13 mouse cellular contexts compared by ENCODE assay signal in the genomic region with DNA sequence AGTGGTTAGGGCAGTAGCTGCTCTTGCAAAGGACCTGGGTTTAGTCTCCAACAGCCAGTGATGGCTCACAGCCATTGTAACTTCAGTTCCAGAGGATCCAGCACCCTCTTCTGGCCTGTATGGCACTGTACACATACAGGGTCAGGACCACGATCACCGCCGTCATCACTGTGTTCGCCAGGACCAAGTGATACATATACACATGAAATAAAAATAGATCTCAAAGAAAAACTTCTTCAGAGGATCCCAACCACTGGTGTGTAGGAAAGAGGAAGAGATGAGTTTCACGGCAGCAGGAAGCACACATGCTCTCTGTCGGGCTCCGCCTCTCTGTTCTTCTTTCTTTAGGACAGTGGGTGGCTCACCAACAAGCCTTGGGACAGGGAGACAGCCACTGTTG.
DNase-seq lines count a peak whose midpoint lies in the region; ATAC-seq and TF ChIP-seq lines count a peak whose summit lies in the region.
"Had no signal": no experiment of that assay in that cellular context is flagged by ENCODE, and none has a peak within 500 bp of the region (broad histone marks: within the 10 kb centered on the region; RNA-seq: fewer than 3 reads in every experiment).

No protein-coding gene starts in this region.

- no peaks in the 10 kb centered on the region for H3K27me3 ChIP-seq in heart, adult 2 months (ENCODE audit: control insufficient read depth, insufficient read depth, low read length)
- H3K27me3 ChIP-seq: liver, embryonic 15.5 days; stomach, embryonic 15.5 days had no signal

- TF ChIP-seq CTCF in heart, adult 2 months (IDR thresholded peaks at IDR 0.05): peak; percentile 50

- H3K4me1 ChIP-seq in heart, adult 2 months (ENCODE audit: control insufficient read depth, insufficient read depth, low read length): no peaks in the 10 kb centered on the region
- H3K4me1 ChIP-seq: stomach, embryonic 15.5 days had no signal

- no peak overlapping the region for H3K4me3 ChIP-seq in heart, adult 2 months
- H3K4me3 ChIP-seq: liver, embryonic 15.5 days; stomach, embryonic 15.5 days had no signal

- intact Hi-C loops in heart, adult 2 months (cut with DNase I): loop anchor here (5.0 kb wide), 2 partner anchors 64 to 114 kb away; no protein-coding TSS in a partner anchor

- no peak for DNase-seq in heart, adult 2 months
- no peak for DNase-seq in heart, adult 9 months (ENCODE audit: low spot score in 2 of 2)
- DNase-seq in lung, postnatal 25 days (ENCODE audit: low spot score): peak; percentile 23
- no peak for DNase-seq in lung, postnatal 4 days
- peak; percentile 15 for DNase-seq in adipocyte (ENCODE audit: low spot score)
- DNase-seq in adrenal gland, postnatal 14 days: no peak
- DNase-seq in right cerebral cortex, adult 2 months (ENCODE audit: low spot score in 2 of 2): no peak
- DNase-seq: adrenal gland, postnatal 25 days; heart, postnatal 14 days; kidney, adult 18-20 months had no signal

- TF ChIP-seq POLR2A in heart, adult 2 months (IDR thresholded peaks at IDR 0.05; ENCODE audit: insufficient read depth, low read depth, low read length): no peak

- H3K27ac ChIP-seq in heart, adult 2 months: no peak overlapping the region
- H3K27ac ChIP-seq: liver, embryonic 15.5 days; stomach, embryonic 15.5 days had no signal

- no peaks in the 10 kb centered on the region for H3K36me3 ChIP-seq in heart, adult 2 months (ENCODE audit: control insufficient read depth, insufficient read depth, low read length)

- no peak for TF ChIP-seq EP300 in heart, adult 2 months (IDR thresholded peaks at IDR 0.05; ENCODE audit: insufficient read depth, low read depth, low read length)

- peak; percentile 80 for ATAC-seq in megakaryocyte-erythroid progenitor cell, adult 5-6 weeks (replicated peaks; ENCODE audit: low FRiP score, low TSS enrichment, poor library complexity, severe bottlenecking)

- WGBS in heart, adult 2 months: 79% methylated on average over 7 of the region's 7 CpGs

- no peaks in the 10 kb centered on the region for H3K79me2 ChIP-seq in heart, adult 2 months (replicated peaks; ENCODE audit: control insufficient read depth, insufficient read depth, low read length)

- H3K9ac ChIP-seq in heart, adult 2 months (ENCODE audit: low read depth, low read length): no peak overlapping the region
- H3K9ac ChIP-seq: liver, embryonic 15.5 days; stomach, embryonic 15.5 days had no signal

Comparison
In these comparisons a context has a peak if more than half of its experiments do, and no peak if none do; other contexts are left out.
1. DNase-seq: peak in lung, postnatal 25 days (single experiment) and adipocyte (single experiment); none in heart, adult 2 months (0 of 2), heart, adult 9 months (0 of 2), lung, postnatal 4 days (0 of 2), adrenal gland, postnatal 14 days (single experiment) and right cerebral cortex, adult 2 months (0 of 2).